Mouse (Mus musculus): ENCODE measurements around the gene Jtb. TPM values are rescaled to one million over a fixed set of nuclear protein-coding genes. Genes with fewer than 3 reads are reported as not detected.
"Not testable (repeated sequence)": the region's sequence is repeated elsewhere in the genome, so short reads cannot be mapped to it uniquely, and the experiment has no call there.

Jtb gene
- polyA plus RNA-seq, 1 experiment from 2014 or later: 78.4 TPM

- WGBS: 12% methylated on average over 8 of the region's 8 CpGs
- Histone ChIP-seq H3K9me3 (replicated peaks) (no peaks in the 10 kb centered on the region), H3K4me3 (peak overlapping the region; percentile 81), H3K4me1 (replicated peaks) (peaks cover 6% of the 10 kb centered on the region), H3K4me2 (peak overlapping the region; percentile 79), H3K27ac (peak overlapping the region; percentile 93), H3K9ac (peak overlapping the region; percentile 86; the same call in 1 of the 2 replicates), H3K27me3 (no peaks in the 10 kb centered on the region), H3K36me3 (peaks cover 17% of the 10 kb centered on the region)
- ATAC-seq (replicated peaks; ENCODE audit: insufficient number of reproducible peaks, insufficient read depth, low FRiP score, low read depth): no peak
These were observed 322 bp upstream of the Jtb start for GRCm38 (mm10) chr3:90231075-90231474.

GRCm38 (mm10) chr3:90241251-90241650 lies 9.9 kb downstream of the Jtb start:
- ATAC-seq (replicated peaks; ENCODE audit: insufficient number of reproducible peaks, insufficient read depth, low FRiP score, low read depth): no peak

GRCm38 (mm10) chr3:90241669-90242358 lies 10.4 kb downstream of the Jtb start:
- 82% methylated on average over 10 of the region's 10 CpGs for WGBS
- Histone ChIP-seq H3K9ac (no peak overlapping the region), H3K4me1 (replicated peaks) (peaks cover 10% of the 10 kb centered on the region), H3K27me3 (no peaks in the 10 kb centered on the region), H3K27ac (no peak overlapping the region), H3K4me2 (no peak overlapping the region), H3K36me3 (no peaks in the 10 kb centered on the region), H3K4me3 (no peak overlapping the region), H3K9me3 (replicated peaks) (no peaks in the 10 kb centered on the region)
- no peak for ATAC-seq (replicated peaks; ENCODE audit: insufficient number of reproducible peaks, insufficient read depth, low FRiP score, low read depth)

More at GRCm38 (mm10) chr3:90241251-90241650, 9.9 kb downstream of the Jtb start:
- no peak overlapping the region for H3K27ac ChIP-seq
- 85% methylated on average over 2 of the region's 2 CpGs for WGBS
- H3K4me2 ChIP-seq: no peak overlapping the region
- no peaks in the 10 kb centered on the region for H3K36me3 ChIP-seq
- no peak overlapping the region for H3K9ac ChIP-seq
- no peaks in the 10 kb centered on the region for H3K9me3 ChIP-seq (replicated peaks)
- H3K4me1 ChIP-seq (replicated peaks): peaks cover 10% of the 10 kb centered on the region
- H3K4me3 ChIP-seq: no peak overlapping the region
- no peaks in the 10 kb centered on the region for H3K27me3 ChIP-seq

- Histone ChIP-seq H3K4me3 (peak within 1 kb of the TSS; percentile 45), H3K9ac (peak within 1 kb of the TSS; percentile 27), H3K4me2 (peak within 1 kb of the TSS; percentile 71), H3K27ac (peak within 1 kb of the TSS; percentile 50; the same call in 1 of the 2 replicates), H3K27me3 (no peaks in the 10 kb centered on the region), H3K9me3 (replicated peaks) (no peaks in the 10 kb centered on the region), H3K36me3 (no peaks in the 10 kb centered on the region), H3K4me1 (replicated peaks) (peaks cover 14% of the 10 kb centered on the region)
- ATAC-seq (replicated peaks; ENCODE audit: insufficient number of reproducible peaks, insufficient read depth, low FRiP score, low read depth): peak; percentile 47
- WGBS: 7% methylated on average over 19 of the region's 19 CpGs
These were observed 11.8 kb downstream of the Jtb start, which contains the start of gene Creb3l4 for GRCm38 (mm10) chr3:90242984-90243775. Creb3l4 (minus strand) TSS chr3:90243512.

GRCm38 (mm10) chr3:90245406-90245805 lies 14.0 kb downstream of the Jtb start:
- Histone ChIP-seq H3K9ac (no peak overlapping the region), H3K27ac (no peak overlapping the region), H3K9me3 (replicated peaks) (no peaks in the 10 kb centered on the region), H3K27me3 (no peaks in the 10 kb centered on the region), H3K36me3 (0 out of 2 replicates have a peak, but pooled peaks cover 3% of the 10 kb centered on the region), H3K4me3 (no peak overlapping the region), H3K4me1 (replicated peaks) (peaks cover 22% of the 10 kb centered on the region), H3K4me2 (no peak overlapping the region)
- WGBS: 67% methylated on average over 2 of the region's 2 CpGs
- no peak for ATAC-seq (replicated peaks; ENCODE audit: insufficient number of reproducible peaks, insufficient read depth, low FRiP score, low read depth)

- no peak; the same call in 1 of the 2 replicates for ATAC-seq (replicated peaks; ENCODE audit: insufficient number of reproducible peaks, insufficient read depth, low FRiP score, low read depth)
- no peaks in the 10 kb centered on the region for H3K9me3 ChIP-seq (replicated peaks)
- H3K4me2 ChIP-seq: peak overlapping the region; percentile 77
- no peaks in the 10 kb centered on the region for H3K27me3 ChIP-seq
- H3K27ac ChIP-seq: peak overlapping the region; percentile 92
- H3K4me3 ChIP-seq: peak overlapping the region; percentile 62
- peak overlapping the region; percentile 59 for H3K9ac ChIP-seq
- H3K36me3 ChIP-seq: peaks cover 16% of the 10 kb centered on the region; the same call in 1 of the 2 replicates
- H3K4me1 ChIP-seq (replicated peaks): peaks cover 25% of the 10 kb centered on the region
- 1% methylated on average over 3 of the region's 3 CpGs for WGBS
These were observed 16.2 kb downstream of the Jtb start for GRCm38 (mm10) chr3:90247630-90247959.

GRCm38 (mm10) chr3:90247960-90248745 lies 16.8 kb downstream of the Jtb start, which contains the start of gene Slc39a1:
Slc39a1 (plus strand) TSS chr3:90248172.
- peaks cover 16% of the 10 kb centered on the region; the same call in 1 of the 2 replicates for H3K36me3 ChIP-seq
- peaks cover 23% of the 10 kb centered on the region for H3K4me1 ChIP-seq (replicated peaks)
- H3K27me3 ChIP-seq: no peaks in the 10 kb centered on the region
- peak within 1 kb of the TSS; percentile 62 for H3K4me3 ChIP-seq
- H3K9me3 ChIP-seq (replicated peaks): no peaks in the 10 kb centered on the region
- H3K27ac ChIP-seq: peak within 1 kb of the TSS; percentile 92
- peak within 1 kb of the TSS; percentile 68 for H3K9ac ChIP-seq
- under 1% methylated on average over 39 of the region's 44 CpGs for WGBS
- peak within 1 kb of the TSS; percentile 77 for H3K4me2 ChIP-seq
- ATAC-seq (replicated peaks; ENCODE audit: insufficient number of reproducible peaks, insufficient read depth, low FRiP score, low read depth): peak; percentile 93

- whole genome bisulfite sequencing: 3% methylated on average over 10 of the region's 10 CpGs
- H3K4me1 ChIP-seq (replicated peaks): peaks cover 22% of the 10 kb centered on the region
These were observed 17.3 kb downstream of the Jtb start for GRCm38 (mm10) chr3:90248746-90249100.

GRCm38 (mm10) chr3:90250791-90251190 lies 19.4 kb downstream of the Jtb start:
- Histone ChIP-seq H3K4me3 (no peak overlapping the region), H3K27me3 (no peaks in the 10 kb centered on the region), H3K4me2 (no peak overlapping the region), H3K36me3 (peaks cover 16% of the 10 kb centered on the region; the same call in 1 of the 2 replicates), H3K9me3 (replicated peaks) (no peaks in the 10 kb centered on the region), H3K9ac (no peak overlapping the region), H3K4me1 (replicated peaks) (peaks cover 27% of the 10 kb centered on the region), H3K27ac (no peak overlapping the region)
- ATAC-seq (replicated peaks; ENCODE audit: insufficient number of reproducible peaks, insufficient read depth, low FRiP score, low read depth): no peak
- 79% methylated on average over 6 of the region's 6 CpGs for WGBS

More at GRCm38 (mm10) chr3:90248746-90249100, 17.3 kb downstream of the Jtb start:
- no peaks in the 10 kb centered on the region for H3K9me3 ChIP-seq (replicated peaks)
- H3K9ac ChIP-seq: peak overlapping the region; percentile 68
- H3K27me3 ChIP-seq: no peaks in the 10 kb centered on the region
- peak overlapping the region; percentile 77 for H3K4me2 ChIP-seq
- peak; percentile 48 for ATAC-seq (replicated peaks; ENCODE audit: insufficient number of reproducible peaks, insufficient read depth, low FRiP score, low read depth)
- H3K27ac ChIP-seq: peak overlapping the region; percentile 92
- H3K36me3 ChIP-seq: peaks cover 16% of the 10 kb centered on the region; the same call in 1 of the 2 replicates
- peak overlapping the region; percentile 62 for H3K4me3 ChIP-seq

GRCm38 (mm10) chr3:90251731-90252226 lies 20.4 kb downstream of the Jtb start:
- Histone ChIP-seq H3K4me1 (replicated peaks) (peaks cover 29% of the 10 kb centered on the region), H3K36me3 (peaks cover 16% of the 10 kb centered on the region; the same call in 1 of the 2 replicates)
- ATAC-seq (replicated peaks; ENCODE audit: insufficient number of reproducible peaks, insufficient read depth, low FRiP score, low read depth); H3K9ac ChIP-seq; H3K9me3 ChIP-seq (replicated peaks); H3K27me3 ChIP-seq; H3K4me2 ChIP-seq; H3K4me3 ChIP-seq; H3K27ac ChIP-seq: not testable (repeated sequence)
- WGBS: 92% methylated on average over 10 of the region's 12 CpGs

All from heart, embryonic 15.5 days (tissue).